Mouse (Mus musculus): Measurements from ENCODE around the gene B3gat3. TPM values are rescaled to one million over a fixed set of nuclear protein-coding genes. Genes with fewer than 3 reads are reported as not detected.
"Not testable (repeated sequence)": the region's sequence is repeated elsewhere in the genome, so short reads cannot be mapped to it uniquely, and the experiment has no call there.

The B3gat3 gene
- total and polyA plus RNA-seq, 3 experiments = 57.0 to 147 (median 70.5) TPM

DNA sequence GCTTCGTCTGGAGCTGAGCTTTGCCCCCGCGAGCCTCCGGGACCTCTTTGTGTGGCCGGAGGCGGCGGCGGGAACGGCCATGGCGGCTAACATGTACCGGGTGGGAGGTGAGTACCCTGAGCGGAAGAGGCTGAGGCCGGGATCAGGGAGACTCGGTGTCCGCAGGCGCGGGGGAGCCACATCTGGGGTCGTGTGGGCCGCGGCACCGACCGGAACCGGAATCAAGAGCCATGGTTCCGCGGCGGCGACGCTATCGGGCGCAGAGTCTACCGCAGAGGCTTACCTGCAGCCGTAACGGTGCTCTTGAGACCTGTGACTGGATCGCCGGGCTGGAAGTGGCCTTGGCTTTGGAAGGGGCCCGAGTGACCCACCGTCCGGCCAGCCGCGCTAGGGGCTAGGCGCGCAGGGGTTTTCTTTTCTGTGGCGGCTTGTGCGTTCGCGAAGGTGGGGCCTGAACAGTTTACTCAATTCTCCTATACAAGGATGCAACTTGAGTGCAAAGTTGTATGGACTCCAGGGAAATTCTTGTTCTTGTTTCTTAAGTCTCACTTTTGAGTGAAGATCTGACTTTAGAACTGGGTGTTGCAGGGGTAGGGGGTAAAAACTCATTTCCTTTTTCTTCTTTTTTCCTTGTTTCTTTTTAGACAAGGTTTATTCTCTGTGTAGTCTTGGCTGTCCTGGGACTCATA lies 22.2 kb downstream of the B3gat3 start:
- DNase-seq = no peak

DNA sequence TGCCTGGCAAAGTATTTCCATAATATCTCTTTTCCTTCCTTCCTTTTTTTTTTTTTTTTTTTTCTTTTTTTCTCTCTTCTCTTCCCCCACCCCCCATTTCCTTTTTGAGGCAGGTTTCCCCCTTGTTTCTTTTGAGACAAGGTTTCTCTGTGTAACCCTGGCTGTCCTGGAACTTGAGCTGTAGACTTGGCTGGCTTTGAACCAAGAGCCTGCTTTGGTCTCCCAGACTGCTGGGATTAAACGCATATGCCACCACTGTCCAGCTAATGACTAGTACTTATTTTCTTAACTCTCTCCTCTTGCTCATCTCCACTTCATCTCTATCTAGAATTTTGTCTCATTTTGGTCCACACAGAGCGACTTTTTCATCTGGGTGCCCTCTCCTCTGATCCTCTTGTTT lies 22.9 kb downstream of the B3gat3 start:
- DNase-seq = no peak

DNA sequence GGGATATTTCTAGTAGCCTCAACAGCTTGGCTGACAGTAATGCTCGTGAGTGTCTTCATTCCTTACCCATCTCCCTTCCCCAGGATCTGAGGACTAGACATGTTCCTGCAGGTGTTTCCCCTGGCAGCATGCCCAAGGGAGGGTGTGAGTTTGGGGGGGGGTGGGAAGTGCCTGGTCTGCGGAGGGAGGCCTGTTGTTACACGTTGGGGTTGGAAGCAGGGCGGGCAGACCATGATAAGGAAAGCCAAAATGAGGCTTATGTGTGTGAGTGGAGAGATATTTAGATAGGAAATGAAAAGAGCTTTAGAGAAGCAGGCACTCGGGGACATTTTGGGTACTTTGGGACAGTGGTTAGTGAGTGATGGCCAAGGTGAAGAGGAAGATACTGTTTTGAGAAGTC lies 23.9 kb downstream of the B3gat3 start:
- DNase-seq = no peak

DNA sequence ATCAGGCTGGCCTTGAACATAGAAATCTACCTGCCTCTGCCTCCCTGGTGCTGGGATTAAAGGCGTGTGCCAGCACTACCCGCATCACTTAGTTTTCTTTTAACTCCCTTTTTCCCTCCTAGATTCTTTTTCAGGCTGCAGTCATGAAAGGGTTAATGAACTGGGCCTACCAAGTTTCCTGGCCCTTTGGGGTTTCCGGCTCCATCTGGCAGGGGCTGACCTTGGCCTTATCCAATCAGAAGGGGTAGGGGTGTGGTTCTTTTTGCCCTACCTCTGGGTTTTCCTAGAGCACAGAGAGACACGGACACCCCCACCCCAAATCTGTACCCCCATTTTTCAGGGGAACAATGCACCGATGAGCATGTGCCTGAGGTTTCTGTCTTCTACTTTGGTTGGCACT lies 24.6 kb downstream of the B3gat3 start:
- DNase-seq = peak; percentile 85

DNA sequence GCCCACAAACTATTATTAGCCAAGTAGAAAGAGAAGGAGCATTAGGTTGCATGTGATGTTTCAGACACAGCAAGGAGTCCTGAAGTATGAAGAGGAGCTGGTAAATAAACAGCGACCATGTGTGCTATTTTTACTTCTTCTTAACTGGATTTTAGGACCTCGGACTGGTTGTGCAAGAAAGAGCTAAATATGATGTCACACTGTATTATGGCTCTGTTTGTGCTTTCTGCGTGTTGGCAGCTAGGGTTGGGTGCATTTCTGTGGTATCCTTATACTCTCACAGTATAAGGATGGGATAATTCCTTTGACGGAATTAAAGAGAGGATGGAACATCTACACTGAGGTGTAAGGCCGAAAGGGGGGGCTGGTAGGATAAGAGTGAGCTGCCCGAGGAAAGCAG lies 25.1 kb downstream of the B3gat3 start:
- no peak for DNase-seq

DNA sequence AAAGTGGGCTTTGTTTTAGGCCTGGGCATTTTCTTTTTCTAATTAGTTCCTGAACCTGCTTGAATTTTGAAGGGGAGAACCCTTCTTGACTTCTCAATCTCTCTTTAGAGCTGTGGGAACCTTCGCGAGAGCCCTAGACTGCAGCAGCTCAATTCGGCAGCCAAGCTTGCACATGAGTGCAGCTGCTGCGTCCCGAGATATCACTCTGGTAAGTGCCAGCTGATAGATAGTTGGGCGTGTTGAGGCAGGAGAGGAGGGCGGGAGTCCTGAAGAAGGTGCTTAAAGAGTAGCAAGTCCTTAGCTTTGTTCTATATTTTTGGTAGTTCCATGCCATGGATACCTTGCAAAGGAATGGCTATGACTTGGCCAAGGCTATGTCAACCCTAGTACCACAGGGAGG lies 26.8 kb downstream of the B3gat3 start:
- DNase-seq = no peak

GRCm38 (mm10) chr19:8950190-8950589 lies 30.0 kb downstream of the B3gat3 start:
- no peak for DNase-seq

DNA sequence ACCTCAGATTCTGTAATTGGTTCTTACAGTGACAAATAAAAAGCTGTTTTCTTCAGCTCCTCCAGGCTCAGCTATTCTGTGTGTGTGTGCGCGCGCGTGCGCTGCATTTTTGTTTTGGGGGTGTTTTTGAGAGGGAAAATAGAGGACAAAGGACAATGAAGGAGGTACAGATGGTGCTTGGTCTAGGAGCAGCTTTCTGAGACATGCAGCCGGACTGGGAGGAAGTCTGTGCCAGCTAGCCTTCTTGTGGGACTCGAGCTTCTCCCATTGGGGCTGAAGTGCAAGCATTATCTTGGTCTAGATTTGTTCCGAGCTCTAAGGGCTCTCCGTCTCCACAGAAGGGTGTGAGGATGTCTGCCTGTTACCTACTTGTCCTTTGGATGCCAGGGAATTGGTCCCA lies 32.1 kb downstream of the B3gat3 start:
- DNase-seq = no peak

DNA sequence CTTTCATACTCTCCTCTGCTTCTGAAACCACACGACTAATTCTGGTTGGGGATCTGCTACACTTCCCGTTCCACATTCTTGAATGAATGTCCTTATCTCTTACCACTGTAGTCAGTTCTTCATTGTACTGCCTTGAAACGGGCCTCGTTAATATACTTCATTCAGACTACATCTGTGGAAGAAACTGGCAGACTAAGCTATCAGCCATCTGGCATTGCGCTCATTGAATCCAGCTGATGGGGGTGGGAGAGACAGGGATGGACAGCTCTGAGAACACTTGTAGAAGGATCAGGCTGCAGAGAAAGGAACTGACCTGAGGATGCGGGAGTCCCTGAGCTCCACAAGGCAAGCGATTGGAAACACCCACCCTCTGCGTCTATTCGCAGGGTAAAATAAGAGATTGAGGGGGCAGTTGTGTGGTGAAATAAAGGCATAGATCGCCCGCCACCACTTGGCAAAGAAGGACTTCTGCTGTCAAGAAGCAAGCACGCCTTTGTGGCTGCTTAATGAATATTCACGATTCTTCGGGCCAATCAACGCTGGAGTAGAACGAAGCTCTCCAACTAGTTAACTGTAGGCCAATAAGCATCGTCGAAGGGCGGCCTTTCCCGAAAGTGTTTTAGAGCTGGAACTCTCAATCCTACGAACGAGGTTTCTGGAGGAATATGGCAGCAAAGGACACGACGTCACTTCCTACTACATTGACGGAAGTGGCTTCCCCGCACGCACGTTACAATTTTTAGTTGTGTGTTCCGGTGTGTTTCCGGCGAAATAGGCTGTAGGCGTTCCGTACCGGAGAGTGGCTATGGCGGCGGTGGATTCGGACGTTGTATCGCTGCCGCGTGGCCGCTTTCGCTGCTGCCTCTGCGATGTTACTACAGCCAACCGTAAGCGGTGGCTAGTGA lies 33.2 kb downstream of the B3gat3 start, which contains the start of gene Tut1:
Tut1 (plus strand) TSS at position 713 of the 905 bp plus-strand sequence.
- peak; percentile 93 for DNase-seq

DNA sequence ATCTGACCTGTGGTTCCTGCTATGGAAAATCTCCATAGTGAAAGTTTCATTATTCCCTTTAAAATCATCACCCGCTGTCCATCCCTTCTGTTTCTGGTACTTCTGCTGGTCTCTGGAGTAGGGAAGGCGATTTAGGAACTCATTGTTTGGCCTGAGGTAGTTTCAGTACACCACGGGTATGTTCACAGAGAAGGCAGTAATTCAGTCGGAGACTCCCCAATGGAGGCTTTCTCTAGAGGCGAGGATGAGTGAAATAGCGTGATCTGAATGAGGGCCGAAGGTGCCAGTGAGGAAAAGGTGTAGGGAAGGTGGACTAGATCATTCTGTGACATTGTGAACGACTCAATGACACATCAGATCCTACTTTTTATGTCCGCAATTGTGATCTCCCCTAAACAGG lies 34.0 kb downstream of the B3gat3 start:
- DNase-seq = no peak

GRCm38 (mm10) chr19:8962256-8962655 lies 42.1 kb downstream of the B3gat3 start:
- no peak for DNase-seq

DNA sequence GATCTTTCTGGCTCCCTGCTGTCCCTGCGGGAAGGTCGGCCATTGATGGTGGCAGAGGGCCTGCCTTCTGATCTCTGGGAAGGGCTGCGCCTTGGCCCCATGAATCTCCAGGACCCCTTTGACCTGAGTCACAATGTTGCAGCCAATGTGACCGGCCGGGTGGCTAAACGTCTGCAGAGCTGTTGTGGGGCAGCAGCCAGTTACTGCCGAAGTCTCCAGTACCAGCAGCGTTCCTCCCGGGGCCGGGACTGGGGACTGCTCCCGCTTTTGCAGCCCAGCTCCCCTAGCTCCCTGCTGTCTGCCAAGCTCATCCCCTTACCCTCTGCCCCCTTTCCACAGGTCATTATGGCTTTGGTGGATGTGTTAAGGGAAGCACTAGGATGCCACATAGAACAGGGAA lies 44.9 kb downstream of the B3gat3 start:
- no peak for DNase-seq

DNA sequence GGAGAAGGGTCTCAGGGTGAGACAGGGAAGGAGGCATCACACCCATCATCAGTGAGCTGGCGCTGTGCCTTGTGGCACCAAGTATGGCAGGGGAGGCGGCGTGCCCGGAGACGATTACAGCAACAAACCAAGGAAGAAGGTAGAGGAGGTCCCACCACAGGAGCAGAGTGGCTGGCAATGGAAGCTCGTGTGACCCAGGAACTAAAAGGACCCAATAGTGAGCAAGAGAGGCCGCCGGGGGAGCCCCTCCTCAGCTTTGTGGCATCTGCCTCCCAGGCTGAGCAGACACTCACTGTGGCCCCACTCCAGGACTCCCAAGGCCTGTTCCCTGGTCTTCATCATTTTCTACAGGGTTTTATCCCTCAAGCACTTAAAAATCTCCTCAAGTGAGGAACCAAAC lies 45.6 kb downstream of the B3gat3 start:
- DNase-seq = peak; percentile 31

DNA sequence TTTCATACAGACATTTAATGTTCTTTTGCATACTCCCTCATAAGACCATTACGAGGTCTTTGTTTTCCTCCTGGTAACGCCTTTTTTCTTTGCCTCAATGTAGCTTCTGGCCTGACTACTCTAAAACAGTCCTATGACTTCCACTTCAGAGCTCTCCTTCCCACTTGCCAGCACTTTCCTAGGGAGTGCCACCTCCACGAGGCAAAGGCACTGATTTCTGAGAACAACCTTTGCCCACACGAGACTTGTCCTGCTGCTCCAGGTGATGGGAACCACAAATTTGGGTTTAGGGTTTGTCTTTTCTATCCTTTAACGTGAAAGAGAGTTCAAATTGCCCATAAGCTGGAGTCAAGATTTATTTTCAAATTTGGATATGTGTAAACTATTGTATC lies 46.0 kb downstream of the B3gat3 start:
- DNase-seq = no peak

DNA sequence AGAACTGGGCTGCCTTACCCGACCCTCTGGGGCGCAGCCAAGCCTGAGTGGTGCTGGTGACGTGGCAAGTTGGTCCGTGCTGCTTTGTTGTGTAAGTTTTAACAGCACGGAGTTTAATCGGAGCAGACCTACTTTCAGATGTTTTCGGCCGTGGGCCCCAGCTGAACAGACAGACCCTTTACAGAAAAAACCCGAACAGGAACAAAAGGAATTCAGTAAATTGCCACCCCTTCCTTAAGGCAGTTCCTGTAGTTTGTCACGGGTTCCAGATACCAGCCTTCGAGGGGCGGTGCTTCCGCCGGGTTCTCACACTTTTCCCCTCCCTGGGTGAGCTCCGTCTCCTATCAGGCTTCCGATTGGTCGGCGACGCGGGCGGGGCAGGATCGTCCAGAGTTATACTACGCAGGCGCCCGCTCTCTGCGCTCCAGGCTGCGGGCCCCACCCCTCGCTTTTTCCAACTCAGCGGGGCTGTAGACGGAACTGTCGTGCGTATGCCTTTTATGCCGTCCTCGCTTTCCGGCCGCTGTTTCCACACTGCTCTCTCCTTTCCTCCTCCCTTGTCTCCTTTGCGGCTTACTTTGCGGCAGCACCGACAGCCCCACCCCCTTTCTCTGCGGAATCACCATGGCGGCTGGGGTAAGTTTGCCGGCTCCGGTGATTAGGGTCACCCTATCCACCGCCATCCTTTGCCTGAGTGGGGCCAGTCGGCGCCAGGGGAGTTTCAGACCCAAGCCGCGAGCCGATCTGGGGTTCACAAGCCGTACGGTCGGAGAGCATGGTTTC lies 46.6 kb downstream of the B3gat3 start, which contains the start of gene Eef1g:
Eef1g (plus strand) TSS at position 452 of the 783 bp plus-strand sequence.
- peak; percentile 100 for DNase-seq

GRCm38 (mm10) chr19:8967373-8967743 lies 47.2 kb downstream of the B3gat3 start:
- DNase-seq = no peak

DNA sequence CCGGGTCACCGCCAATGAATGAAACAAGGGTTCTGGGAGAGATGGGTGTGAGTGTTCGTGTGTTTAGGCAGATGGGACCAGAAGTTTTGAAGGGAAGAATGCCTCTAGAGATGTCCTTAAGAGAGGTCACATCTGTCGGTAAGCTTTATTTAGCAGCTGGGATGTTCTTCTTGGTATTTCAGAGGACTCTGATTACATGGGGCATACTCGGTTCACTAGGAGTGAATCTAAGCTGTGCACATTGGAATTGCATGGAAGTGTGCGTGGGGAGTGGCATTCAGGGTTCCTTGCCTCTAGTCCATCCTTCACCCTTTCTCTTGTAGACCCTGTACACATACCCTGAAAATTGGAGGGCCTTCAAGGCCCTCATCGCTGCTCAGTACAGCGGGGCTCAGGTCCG lies 47.7 kb downstream of the B3gat3 start:
- no peak for DNase-seq

DNA sequence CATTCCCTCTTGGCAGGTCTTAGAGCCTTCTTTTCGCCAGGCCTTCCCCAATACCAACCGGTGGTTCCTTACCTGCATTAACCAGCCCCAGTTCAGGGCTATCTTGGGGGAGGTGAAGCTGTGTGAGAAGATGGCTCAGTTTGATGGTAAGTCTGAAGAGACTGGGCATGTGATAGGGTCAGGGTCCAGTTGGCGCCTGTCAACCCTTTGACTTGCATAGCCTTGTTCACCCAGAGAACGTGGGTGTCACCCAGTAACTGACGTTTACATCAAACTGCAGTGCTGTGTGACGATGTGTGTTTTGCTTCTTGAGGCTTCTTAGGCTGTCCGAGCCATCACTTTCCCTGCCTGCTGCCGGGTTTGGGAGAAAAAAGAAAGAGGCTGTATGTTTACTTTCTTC lies 52.3 kb downstream of the B3gat3 start:
- DNase-seq = not testable (repeated sequence)

DNA sequence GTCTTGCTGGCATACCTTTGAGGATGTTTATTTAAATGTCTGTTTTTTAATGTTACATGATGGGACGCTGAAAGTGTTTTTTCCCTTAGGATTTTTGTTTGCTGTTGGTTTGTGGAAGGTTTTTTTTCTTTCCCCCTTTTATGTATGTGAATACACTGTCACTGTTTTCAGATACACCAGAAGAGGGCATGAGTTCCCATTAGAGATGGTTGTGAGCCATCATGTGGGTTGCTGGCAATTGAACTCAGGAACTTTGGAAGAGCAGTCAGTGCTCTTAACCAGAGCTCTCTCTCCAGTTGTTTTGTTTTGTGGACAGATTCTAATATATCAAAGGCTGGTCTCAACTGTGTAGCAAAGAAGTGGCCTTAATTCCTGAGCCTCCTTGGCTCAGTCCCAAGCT lies 54.5 kb downstream of the B3gat3 start:
- no peak for DNase-seq

DNA sequence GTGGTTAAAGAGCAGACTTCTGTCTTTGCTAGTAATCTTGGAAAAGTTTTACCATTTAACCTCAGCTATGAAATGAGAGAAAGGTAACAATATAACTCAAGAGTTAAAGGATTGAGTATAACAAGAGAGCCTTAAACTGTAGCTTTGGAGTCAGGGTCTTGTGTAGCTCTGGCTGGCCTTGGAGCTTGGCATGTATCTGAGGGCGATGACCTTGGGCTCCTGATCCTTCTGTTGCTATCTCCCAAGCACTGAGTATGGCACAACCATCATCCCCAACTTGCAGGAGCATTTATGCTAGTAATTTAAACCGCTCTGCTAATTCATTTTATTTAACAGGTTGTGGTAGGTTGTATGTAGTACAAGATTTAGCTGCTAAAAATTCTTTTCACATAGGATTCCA lies 55.3 kb downstream of the B3gat3 start:
- peak; percentile 56 for DNase-seq

- DNase-seq = peak; percentile 54
These were observed 56.4 kb downstream of the B3gat3 start for GRCm38 (mm10) chr19:8976535-8976934.

All from adrenal gland, adult 2 months (tissue).